Mouse (Mus musculus) megakaryocyte, embryonic 14.5 days (primary cell): ENCODE measurements at regions not wholly inside any gene's neighbourhood (a gene's known extent, or its start where the extent isn't known, plus 50 kb on each side); places are given as distances from the start of the nearest gene placed in this dataset.

Experiments used
- H3K27me3 ChIP-seq: replicated peaks from 2 replicates; pipeline ENCODE3; 2012; ENCODE audit warnings: inconsistent platforms
- H3K36me3 ChIP-seq: replicated peaks from 2 replicates; pipeline ENCODE3; 2012; ENCODE audit warnings: low read length, inconsistent platforms, mixed read lengths
- H3K4me1 ChIP-seq: 2 replicates; pipeline ENCODE4 v1.6.1; 2012; ENCODE audit warnings: inconsistent platforms
- H3K4me3 ChIP-seq: replicated peaks from 2 replicates; pipeline ENCODE3; 2012; ENCODE audit warnings: moderate library complexity, mild to moderate bottlenecking, inconsistent platforms
- H3K9me3 ChIP-seq: 2 replicates; pipeline ENCODE4 v1.6.1; 2012; ENCODE audit warnings: inconsistent platforms
- FLI1 ChIP-seq: IDR thresholded peaks from 2 replicates; pipeline ENCODE4 v1.6.1; 2012; ENCODE audit warnings: low read length, inconsistent platforms, mixed read lengths
- GATA1 ChIP-seq: IDR thresholded peaks from 3 replicates; pipeline ENCODE4 v1.6.1; 2012; ENCODE audit warnings: mixed read lengths, low read length, inconsistent platforms, borderline replicate concordance

DNA sequence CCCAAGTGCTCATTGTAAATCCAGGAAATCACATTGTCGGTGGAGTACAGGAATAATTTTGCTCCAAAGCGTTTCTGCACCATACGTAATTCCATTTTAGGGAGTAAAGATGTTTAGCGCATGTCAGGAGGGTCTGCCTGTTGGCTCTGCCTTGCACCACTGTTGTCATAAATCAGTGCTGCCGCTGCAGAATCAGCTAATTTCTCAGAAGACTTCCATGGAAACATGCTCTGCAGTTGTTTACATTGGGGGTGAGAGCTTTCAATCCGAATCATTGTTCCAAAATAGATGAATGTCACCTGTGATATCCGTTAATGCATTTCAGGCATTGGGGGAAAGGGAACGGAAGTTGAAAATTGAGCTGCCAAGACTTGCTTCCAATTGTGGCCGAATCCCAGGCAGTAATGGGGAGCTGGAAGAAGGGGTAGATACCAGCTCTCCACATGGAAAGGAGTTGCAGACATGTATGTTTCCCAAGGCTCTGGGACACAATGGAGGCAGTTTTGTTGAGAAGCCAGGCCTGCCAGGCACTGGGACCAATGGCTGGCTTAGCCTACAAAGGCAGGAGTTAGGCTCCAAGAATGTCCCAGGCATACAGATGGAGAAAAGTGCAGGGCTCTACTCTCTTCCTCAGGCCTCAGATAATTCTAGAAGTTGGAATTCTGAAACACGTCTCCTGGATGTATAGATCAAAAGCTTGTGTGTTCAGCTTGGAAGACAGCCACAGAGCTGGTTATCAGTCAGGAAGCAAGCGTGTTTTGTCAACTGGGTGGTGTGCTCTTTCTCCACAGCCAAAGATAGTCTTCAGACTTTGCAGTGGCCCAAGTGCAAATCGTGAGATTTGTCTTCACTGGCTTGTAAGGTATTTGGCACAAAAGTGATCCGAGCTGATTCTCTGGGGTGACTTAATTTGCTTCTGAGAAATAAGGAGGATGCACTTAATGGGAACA, 186.2 kb upstream of the Mki67 start:
- no peaks in the 10 kb centered on the region for H3K9me3 ChIP-seq
- no peaks in the 10 kb centered on the region for H3K27me3 ChIP-seq
- H3K4me3 ChIP-seq = no peak overlapping the region
- no peaks in the 10 kb centered on the region for H3K4me1 ChIP-seq
- H3K36me3 ChIP-seq = no peaks in the 10 kb centered on the region
- no peak for TF ChIP-seq GATA1
- no peak for TF ChIP-seq FLI1

DNA sequence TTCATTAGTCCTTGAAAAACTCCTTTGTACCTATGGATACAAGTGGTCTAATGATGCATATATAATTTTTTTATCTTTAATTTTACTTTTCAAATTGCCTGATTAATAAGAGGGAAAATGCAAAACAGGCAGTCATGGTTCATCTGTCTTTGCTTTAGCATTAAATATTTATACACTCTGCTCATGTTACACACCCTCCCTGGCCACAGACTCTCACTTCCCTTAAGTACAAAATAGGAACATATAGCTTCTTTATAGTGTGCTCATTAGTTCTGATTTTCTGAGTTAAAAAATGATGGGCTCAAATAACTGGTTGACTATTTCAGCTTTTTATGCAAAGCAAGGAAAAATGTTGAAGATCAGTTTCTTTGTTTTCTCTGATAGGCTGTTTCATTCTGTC, 195.2 kb upstream of the Mki67 start:
- no peaks in the 10 kb centered on the region for H3K4me1 ChIP-seq
- no peaks in the 10 kb centered on the region for H3K36me3 ChIP-seq
- 0 out of 2 replicates have a peak, but pooled peaks cover 4% of the 10 kb centered on the region for H3K9me3 ChIP-seq
- H3K27me3 ChIP-seq = no peaks in the 10 kb centered on the region
- TF ChIP-seq GATA1 (no peak), FLI1 (no peak)
- H3K4me3 ChIP-seq = no peak overlapping the region

DNA sequence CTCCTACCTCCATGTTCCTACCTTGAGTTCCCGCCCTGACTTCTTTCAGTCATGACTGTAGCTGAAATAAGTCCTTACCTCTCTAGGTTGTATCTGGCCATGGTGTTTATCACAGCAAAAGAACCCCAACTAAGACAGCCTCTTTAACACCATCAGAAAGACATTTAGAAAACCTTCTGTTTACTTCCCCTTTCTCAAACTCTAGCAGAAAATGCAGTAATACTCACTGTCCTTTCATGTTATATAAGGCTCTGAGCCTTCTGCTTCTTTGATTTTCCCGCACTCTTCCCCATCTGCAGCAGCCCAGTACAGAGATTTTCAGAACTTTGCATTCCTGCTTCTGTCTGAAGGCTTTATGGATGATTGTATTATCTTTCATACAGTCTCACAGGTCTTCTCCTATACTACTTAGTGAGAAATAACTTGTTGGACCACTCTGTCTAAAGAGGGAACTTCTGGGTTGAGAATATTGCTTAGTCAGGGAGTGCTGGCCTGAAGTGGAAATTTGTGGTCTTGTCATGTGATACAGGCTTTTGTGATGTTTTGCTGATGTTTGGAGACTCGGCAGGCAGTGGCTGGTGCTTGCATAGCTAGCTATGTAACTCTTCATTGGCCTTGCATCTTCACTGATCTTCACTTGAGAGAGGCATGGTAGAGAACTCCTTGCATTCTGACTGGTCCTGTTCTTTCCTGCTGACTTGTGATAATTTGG, 197.9 kb upstream of the Mki67 start:
- Histone ChIP-seq H3K9me3 (0 out of 2 replicates have a peak, but pooled peaks cover 4% of the 10 kb centered on the region), H3K27me3 (no peaks in the 10 kb centered on the region), H3K4me1 (no peaks in the 10 kb centered on the region), H3K36me3 (no peaks in the 10 kb centered on the region), H3K4me3 (no peak overlapping the region)
- no peak for TF ChIP-seq FLI1
- no peak for TF ChIP-seq GATA1

DNA sequence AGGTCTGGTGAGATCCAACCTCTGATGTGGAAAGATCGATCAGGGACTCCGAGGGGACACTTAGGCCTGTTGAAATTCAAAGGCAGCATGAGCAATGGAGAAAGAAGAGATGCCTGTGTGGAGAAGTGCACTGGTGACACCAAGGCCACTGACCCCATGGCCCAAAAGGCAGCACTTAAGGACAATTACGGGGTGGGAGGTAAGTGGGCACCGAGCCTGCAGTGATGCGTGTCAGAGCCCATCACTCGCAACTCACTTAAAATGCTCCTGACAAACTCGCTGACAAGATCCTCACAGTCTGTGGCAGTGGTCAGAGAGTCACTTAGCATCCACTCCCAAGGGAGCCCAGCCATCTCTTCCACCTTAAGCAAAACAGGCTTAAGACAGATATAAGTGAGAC, 207.7 kb upstream of the Mki67 start:
- TF ChIP-seq GATA1 = no peak
- no peak for TF ChIP-seq FLI1
- Histone ChIP-seq H3K27me3 (peaks cover 2% of the 10 kb centered on the region), H3K36me3 (no peaks in the 10 kb centered on the region), H3K4me1 (no peaks in the 10 kb centered on the region), H3K9me3 (no peaks in the 10 kb centered on the region), H3K4me3 (no peak overlapping the region)

DNA sequence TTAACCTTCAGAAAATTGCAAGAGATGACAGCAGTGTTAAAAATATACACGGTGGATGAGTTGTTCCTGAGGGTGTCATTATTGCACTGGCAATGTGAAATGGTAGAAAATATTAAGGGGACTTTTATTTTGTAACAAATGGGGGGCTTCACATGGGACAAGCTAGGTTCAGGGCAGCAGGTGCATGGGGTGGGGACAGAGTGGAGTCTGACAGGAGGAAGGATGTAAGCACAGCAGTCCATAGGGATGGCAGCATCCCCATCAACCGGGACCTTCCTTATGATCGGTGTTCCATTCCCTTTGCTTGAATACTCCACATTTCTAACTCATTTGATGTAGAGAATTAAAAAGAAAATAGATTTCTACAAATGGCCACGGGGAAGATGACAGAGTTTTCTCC, 208.5 kb upstream of the Mki67 start:
- Histone ChIP-seq H3K36me3 (no peaks in the 10 kb centered on the region), H3K9me3 (no peaks in the 10 kb centered on the region), H3K4me1 (no peaks in the 10 kb centered on the region), H3K27me3 (peaks cover 2% of the 10 kb centered on the region), H3K4me3 (no peak overlapping the region)
- TF ChIP-seq FLI1 (no peak), GATA1 (no peak)

DNA sequence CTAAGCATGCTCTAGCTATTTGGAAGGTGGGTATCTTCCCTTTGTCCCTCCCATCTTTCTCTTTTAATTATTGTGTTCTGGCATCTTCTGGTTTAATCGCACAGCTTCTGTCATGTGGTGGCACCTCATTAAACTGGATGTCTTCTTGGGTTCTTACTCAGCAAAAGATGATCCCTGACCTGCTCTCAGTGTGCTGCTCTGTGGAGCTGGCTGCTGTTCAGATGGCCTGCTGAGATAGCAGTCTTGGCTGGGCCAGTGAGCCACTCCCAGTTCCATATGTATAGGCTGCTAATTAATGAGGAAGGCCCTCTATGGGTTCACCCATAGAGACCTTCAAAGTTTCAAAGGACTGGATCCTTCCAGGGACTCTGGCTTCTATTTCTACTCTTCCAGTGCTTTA, 213.9 kb upstream of the Mki67 start:
- 0 out of 2 replicates have a peak, but pooled peaks cover 4% of the 10 kb centered on the region for H3K9me3 ChIP-seq
- no peak overlapping the region for H3K4me3 ChIP-seq
- no peaks in the 10 kb centered on the region for H3K36me3 ChIP-seq
- no peak for TF ChIP-seq GATA1
- TF ChIP-seq FLI1 = no peak
- H3K27me3 ChIP-seq = peaks cover 2% of the 10 kb centered on the region
- H3K4me1 ChIP-seq = no peaks in the 10 kb centered on the region

DNA sequence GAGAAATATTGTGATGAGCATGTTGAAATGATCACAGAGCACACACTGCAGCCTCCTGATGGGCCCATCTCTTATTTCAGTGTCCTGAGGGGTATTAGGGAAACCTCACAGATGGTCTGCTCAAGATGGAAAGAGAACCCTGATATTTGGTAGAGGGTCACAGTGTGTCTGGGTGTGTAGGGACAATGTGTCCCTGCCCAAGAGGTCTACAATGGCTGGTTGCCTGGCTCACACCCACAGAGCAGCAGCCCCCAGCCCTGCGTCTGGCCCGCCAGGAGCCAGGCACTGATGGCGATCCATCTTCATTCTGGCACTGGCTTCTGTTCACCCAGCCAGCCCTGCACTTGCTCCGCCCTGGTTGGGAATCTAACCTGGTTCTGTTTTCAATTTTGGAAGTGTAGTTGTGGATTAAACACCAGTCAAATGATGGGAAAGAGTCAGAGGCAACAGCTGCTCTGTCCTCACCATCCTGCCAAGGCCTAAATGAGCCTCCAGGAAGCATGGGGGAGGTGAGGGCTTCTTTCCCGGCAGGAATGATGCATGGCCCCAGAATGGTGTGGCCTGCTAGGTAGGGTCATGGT, 216.5 kb upstream of the Mki67 start:
- no peaks in the 10 kb centered on the region for H3K36me3 ChIP-seq
- H3K27me3 ChIP-seq = no peaks in the 10 kb centered on the region
- H3K4me1 ChIP-seq = no peaks in the 10 kb centered on the region
- TF ChIP-seq FLI1 (no peak), GATA1 (no peak)
- H3K9me3 ChIP-seq = 0 out of 2 replicates have a peak, but pooled peaks cover 4% of the 10 kb centered on the region
- H3K4me3 ChIP-seq = no peak overlapping the region

DNA sequence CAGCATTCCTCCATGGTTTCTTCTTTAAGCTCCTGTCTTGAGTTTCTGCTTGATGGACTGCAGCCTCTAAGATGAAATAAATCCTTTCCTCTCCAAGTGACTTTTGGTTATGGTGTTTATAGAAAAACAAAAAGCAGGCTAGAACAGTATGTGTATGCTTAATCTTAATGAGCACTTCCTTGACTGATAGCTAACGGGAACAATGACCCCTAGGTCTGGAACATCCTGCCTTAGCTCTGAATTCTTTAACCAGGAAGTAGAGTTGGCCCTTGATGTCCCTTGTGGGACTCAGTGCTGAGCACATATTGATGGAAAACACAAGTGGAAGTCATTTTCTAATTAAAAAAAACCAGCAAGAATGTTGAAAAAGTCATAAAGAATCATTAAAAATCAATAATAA, 219.0 kb upstream of the Mki67 start:
- Histone ChIP-seq H3K36me3 (no peaks in the 10 kb centered on the region), H3K4me3 (no peak overlapping the region), H3K27me3 (no peaks in the 10 kb centered on the region), H3K9me3 (0 out of 2 replicates have a peak, but pooled peaks cover 4% of the 10 kb centered on the region), H3K4me1 (no peaks in the 10 kb centered on the region)
- TF ChIP-seq GATA1 = no peak
- TF ChIP-seq FLI1 = no peak

DNA sequence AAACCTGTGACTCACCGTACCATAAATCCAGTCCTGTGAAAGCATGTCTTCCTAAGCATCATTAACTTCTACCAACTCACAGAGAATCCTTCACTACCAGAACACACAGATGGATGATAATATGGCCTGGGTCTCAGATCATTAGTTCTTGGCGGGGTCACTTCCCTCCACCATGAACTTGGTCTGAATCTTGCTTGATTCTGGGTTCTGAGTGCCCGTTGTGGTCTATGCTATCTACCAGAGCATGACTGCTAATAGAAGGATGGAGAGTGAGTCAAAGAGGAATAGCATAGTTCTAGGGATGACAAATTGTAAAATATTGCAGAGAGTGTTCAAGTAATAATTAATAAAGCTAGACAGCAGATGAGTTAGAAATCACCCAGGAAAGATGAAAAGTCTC, 221.3 kb upstream of the Mki67 start:
- Histone ChIP-seq H3K36me3 (no peaks in the 10 kb centered on the region), H3K9me3 (0 out of 2 replicates have a peak, but pooled peaks cover 4% of the 10 kb centered on the region), H3K4me1 (no peaks in the 10 kb centered on the region), H3K27me3 (no peaks in the 10 kb centered on the region), H3K4me3 (no peak overlapping the region)
- TF ChIP-seq FLI1 (no peak), GATA1 (no peak)
